Mouse (Mus musculus): Measurements from ENCODE around the gene Irgc1. TPM values are rescaled to one million over a fixed set of nuclear protein-coding genes. Genes with fewer than 3 reads are reported as not detected.
"Not testable (repeated sequence)": the region's sequence is repeated elsewhere in the genome, so short reads cannot be mapped to it uniquely, and the experiment has no call there.

Irgc1 gene
- total RNA-seq, 2 experiments from 2014 or later = not detected

DNA sequence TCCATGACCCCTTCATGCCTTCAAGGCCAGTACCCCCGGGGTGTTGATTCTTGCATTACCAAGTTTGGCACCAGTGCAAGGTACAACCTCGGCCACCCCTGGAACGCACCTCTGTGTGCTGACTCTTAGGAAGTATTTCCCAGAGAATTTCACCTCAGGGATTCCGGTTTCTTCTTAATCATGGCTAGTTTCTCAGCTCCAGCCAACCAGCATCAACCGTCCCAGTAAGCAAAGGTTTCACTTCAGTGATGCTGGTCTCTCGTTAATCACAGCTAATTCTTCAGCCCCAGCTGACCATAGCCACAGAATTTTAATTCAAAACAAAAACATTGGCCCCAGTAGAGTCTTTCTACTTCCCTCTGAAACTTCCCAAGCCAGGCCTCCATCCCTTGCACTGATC, 42.0 kb downstream of the Irgc1 start:
- no peak for ATAC-seq (replicated peaks; ENCODE audit: low FRiP score, poor library complexity, severe bottlenecking)

DNA sequence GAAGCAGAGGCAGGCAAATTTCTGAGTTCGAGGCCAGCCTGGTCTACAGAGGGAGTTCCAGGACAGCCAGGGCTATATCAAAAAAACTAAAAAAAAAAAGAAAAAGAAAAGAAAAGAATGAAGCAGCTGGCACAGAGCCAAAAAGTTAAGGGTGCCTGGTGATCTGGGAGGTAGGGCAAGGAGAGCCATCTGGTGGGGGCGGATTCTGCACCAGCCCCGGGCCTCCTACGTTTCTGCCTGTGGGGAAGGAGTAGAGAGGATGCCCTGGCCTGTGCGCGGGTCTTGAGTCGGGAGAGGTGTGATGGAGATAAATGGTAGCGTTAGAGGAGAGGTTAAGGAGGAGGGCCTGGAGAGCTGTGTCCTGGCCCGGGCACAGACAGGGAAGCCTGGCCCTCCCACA, 43.9 kb downstream of the Irgc1 start:
- no peak for ATAC-seq (replicated peaks; ENCODE audit: low FRiP score, poor library complexity, severe bottlenecking)

DNA sequence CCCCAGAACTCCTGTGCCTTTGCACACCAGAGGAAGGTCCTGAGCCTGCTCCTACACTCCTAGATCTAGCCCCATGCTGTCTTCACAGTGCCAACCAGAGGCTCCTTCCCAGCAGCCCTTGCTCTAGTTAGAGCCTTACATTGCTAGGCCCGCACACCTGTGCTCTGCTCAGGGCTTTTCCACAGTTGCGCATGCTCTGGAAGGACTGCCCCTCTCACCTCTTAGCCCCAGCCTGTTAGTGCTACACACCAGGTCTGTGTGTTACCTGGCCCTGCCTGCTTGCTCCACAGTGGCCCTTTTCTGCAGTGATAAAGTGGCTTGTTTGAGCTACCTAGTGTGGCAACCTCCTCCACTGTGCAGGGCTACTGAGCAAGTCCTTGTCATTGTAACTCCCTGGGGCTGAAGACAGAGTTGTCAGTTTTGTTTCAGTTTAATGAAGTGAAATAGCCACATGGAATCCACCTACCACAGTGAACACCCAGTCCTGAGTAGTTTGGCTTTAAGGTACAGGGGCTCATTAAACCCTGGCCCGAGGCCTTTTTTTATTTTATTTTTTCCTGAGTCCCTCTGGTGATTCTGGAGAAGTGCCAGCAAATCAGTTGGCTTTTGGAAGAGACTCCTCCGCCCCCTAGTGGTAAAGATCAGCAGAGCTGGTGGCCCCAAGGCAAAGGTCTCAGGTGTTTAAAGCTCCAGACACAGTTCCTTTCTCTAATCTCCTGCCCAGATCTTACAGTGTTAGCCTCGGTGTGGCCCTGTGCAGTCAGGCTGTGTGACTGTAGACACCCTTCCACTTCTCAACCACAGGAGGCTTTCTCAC, 45.4 kb downstream of the Irgc1 start:
- ATAC-seq (replicated peaks; ENCODE audit: low FRiP score, poor library complexity, severe bottlenecking) = peak; percentile 59

DNA sequence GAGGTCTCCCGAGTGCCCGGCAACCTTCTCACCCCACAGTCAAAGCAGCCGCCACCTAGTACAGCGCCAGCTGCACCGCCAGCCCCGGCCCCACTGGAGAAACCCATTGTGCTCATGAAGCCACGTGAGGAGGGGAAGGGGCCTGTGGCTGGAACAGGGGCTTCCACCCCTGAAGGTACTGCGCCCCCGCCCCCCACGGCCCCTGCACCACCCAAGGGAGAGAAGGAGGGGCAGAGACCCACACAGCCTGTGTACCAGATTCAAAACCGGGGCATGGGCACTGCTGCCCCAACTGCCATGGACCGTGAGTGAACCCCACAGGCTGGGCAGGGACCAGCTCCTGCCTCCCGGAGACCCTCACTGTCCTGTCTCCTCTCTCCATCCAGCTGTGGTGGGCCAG, 46.4 kb downstream of the Irgc1 start:
- no peak for ATAC-seq (replicated peaks; ENCODE audit: low FRiP score, poor library complexity, severe bottlenecking)

DNA sequence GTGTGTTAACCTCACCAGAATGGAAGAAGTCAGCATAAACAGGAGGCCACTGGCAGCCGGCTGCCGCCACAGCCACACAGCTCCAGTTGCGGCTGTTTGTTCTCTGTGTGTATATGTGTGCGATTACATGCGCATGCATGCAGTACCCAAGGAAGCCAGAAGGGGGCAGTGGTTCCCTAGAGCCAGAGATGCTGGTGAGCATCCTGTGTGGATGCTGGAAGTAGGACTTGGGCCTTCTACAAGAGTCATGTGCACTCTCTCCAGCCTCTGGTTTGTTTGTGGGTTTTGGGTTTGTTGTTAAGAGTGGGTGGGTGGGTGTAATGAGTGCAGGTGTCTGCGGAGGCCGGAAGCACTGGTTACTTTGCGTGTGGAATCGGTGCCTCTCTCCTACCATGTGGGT, 49.2 kb downstream of the Irgc1 start:
- ATAC-seq (replicated peaks; ENCODE audit: low FRiP score, poor library complexity, severe bottlenecking) = no peak

DNA sequence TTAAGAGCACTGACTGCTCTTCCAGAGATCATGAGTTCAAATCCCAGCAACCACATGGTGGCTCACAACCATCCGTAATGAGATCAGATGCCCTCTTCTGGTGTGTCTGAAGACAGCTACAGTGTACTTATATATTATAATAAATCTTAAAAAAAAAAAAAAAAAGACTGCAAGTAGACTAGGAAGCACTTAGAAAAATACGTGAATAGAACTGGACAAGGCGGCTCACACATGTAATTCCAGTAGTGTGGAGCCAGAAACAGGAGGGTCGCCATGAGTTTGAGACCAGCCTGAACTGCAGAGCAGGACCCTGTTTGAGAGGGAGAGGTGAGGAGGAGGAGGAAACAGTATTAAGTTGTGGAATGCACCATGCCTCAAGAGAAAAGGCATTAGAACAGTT, 51.6 kb downstream of the Irgc1 start:
- ATAC-seq (replicated peaks; ENCODE audit: low FRiP score, poor library complexity, severe bottlenecking) = not testable (repeated sequence)

DNA sequence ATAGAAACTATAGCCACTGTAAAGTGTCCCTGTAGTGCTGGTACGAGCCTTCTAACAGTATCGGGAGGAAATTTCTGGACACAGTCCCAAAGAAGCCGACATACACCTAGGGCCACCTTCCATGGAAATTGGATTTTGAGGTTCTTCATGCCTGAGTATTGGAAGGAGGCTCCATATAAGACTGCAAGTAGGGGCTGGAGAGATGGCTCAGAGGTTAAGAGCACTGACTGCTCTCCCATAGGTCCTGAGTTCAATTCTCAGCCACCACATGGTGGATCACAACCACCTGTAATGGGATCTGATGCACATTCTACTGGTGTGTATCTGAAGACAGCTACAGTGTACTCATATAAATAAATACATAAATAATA, 52.0 kb downstream of the Irgc1 start:
- no peak for ATAC-seq (replicated peaks; ENCODE audit: low FRiP score, poor library complexity, severe bottlenecking)

DNA sequence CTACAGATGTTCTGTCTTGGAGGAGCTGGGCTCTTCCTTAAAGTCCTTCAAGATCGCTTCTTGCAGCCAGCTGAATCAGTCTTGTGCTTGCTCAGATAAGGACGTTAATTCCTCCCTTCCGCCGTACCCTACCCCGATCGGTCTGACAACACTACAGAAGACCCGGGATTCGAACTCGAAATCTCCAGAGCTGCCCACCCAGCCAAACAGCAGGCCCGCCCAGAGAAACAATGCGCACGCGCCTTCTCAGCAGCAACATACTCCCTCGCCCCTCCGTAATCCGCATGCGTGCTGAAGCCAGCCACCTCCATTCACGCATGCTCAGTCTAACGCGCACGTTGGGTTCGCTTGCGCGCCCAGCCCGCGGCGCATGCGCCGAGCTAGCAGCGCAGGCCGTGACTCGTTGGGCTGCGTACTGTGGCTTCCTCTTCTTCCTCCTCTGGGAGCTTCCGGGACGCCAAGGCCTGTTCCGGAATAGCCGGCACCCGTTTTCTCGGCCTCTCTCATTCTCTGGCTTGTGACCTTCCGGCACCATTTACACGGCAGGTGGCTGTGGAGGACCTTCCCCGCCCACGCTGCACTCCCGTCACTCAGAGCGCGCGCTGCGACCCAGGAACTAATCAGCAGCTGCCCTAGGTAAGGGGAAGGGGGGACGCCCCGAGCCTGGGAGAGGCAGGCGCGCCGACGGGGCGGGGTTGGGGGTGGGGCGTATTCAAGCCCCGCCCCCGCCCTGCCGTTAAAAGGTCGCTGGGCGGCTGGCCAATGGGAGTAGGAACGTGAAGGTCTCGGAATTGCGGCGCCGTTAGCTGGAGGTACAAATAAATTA, 52.6 kb downstream of the Irgc1 start, which contains the start of gene Smg9:
Gene Smg9, plus strand, starts transcription at position 364 of the 826 bp plus-strand sequence.
- peak; percentile 82 for ATAC-seq (replicated peaks; ENCODE audit: low FRiP score, poor library complexity, severe bottlenecking)

DNA sequence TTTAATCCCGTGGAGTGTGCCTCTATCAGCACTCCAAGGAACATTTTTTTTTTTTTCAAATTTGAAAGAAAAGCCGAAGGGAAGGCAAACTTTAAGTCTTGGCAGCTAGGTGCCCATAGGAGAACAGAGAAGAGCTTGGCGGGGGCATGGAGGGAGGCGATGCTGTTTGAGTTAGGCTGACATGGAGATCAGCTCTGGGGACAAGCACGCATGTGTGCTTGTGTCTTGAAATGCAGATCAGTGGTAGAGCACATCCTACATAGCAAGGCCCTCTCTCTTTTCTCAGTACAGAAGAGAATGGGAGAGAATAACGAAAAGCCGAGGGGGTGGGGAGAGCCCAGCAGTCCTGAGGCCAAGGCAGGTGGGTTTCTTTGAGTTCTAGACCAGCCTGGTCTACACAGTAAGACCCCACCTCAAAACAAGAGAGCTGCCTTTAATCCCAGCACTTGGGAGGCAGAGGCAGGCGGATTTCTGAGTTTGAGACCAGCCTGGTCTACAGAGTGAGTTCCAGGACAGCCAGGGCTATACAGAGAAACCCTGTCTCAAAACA, 53.7 kb downstream of the Irgc1 start:
- ATAC-seq (replicated peaks; ENCODE audit: low FRiP score, poor library complexity, severe bottlenecking) = no peak

DNA sequence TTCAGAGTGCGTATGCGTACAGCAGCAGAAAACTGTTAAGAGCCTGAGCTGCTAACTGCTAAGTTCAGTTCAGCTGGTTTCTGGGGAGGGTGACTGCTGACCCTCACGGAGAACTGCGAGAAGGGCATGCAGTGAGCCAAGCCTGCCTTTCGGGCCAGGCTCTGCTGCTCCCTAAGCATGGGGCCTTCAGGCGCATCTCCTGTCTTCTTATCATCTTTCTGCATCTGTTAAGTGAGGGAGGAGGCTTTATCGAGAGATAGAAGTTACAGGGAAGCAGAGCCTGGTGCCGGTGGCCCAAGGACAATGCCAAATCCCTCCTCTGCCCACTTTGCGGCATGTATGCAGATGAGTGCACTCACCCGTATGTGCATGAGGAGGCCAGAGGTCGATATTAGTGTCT, 55.3 kb downstream of the Irgc1 start:
- peak; percentile 50 for ATAC-seq (replicated peaks; ENCODE audit: low FRiP score, poor library complexity, severe bottlenecking)

DNA sequence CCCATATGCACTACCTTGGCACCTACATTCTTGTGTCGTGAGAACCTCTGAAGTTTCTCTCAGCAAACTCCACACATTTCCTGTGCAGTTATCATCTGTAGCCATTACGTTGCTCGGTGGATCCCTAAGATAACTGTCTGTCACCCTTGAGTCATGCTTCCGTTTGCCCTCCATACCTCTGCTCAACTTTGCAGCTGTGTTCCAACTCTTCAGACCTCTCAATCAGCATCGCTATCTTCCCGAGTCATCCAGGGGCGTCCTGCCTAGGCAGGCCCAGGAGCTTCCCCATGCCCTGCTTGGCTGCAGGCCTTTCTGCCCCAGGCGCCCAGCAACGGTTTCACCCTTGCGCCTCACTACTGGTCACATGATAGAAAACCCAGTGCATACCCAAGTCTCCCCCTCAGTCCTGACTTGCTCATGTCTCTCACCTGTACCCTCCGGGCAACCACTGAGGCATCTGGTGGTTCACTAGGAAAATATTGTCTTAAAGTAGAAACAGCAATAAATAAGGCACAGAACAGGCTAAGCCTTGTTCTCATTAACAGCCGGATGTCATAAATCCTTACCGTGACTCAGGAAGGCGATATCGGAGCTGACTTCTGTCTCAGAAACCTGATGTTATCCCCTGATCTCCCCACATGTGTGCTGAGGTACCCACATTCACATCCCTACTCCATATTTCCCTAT, 57.5 kb downstream of the Irgc1 start:
- ATAC-seq (replicated peaks; ENCODE audit: low FRiP score, poor library complexity, severe bottlenecking) = peak; percentile 7

DNA sequence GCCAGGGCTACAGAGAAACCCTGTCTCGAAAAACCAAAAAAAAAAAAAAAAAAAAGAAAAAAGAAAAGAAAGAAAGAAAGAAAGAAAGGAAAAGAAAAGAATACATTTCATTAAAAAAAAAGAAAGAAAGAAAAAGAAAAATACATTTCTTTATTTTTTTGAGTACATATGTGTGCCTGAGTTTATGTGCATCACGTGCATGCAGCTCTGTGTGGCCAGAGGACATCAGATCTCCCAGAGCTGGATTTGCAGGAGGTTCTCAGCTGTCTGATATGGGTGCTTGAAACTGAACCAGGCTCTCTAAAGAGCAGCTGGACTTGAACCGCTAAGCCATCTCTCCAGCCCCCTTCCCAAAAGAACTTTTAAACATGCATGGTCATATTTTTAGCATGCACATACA, 58.0 kb downstream of the Irgc1 start:
- ATAC-seq (replicated peaks; ENCODE audit: low FRiP score, poor library complexity, severe bottlenecking) = no peak

DNA sequence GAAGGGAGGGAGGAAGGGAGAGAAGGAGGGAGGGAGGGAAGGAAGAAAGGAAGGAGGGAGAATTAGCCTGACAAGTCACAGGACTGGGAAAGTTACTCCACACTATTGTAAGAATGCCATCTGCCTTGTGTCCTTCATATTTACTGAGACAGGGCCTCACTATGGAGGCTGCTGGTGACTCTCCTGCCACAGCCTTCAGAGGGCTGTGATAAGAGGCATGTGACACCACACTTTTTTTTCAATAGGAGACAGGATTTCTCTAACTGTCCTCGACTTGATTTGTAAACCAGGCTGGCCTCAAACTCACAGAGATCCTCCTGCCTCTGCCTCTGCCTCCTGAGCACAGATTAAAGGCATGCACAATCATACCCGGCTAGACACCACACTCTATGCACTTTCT, 60.4 kb downstream of the Irgc1 start:
- ATAC-seq (replicated peaks; ENCODE audit: low FRiP score, poor library complexity, severe bottlenecking) = no peak

DNA sequence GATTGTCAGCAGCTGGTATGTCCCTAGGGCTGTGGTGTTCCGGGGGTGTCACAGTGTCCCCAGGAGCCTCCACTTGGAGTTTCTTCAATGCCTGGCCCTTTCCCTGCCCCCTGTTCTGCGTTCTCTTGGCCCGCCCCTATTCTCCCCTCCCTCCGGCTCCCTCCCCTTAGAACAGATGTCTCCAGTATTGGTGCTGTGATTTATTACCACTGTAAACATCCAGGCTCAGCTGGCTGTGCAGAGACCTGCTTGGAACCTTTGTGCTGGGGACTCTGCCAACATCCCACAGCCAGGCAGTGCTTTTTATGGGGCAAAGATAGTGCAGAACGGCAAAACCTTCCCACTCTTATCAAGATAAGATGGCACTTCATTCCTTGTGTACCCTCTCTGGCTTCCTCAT, 61.0 kb downstream of the Irgc1 start:
- ATAC-seq (replicated peaks; ENCODE audit: low FRiP score, poor library complexity, severe bottlenecking) = no peak

DNA sequence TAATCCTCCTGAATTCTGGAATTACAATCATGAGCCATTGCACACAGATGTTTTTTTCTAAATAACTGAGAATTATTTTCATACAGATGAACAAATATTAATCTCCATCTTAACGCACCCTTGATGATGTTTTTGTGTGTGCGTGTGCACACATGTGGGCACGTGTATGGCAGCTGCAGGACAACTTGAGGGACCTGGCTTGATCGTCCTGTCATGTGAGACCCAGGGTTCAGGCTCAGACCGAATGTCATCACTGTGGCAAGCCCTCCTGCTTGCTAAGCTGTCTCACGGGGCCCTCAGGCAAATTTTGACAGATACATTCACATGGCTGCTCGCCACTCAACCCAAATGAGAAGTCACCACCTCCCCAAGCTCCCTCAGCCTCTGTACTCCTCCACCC, 61.6 kb downstream of the Irgc1 start:
- ATAC-seq (replicated peaks; ENCODE audit: low FRiP score, poor library complexity, severe bottlenecking) = no peak

DNA sequence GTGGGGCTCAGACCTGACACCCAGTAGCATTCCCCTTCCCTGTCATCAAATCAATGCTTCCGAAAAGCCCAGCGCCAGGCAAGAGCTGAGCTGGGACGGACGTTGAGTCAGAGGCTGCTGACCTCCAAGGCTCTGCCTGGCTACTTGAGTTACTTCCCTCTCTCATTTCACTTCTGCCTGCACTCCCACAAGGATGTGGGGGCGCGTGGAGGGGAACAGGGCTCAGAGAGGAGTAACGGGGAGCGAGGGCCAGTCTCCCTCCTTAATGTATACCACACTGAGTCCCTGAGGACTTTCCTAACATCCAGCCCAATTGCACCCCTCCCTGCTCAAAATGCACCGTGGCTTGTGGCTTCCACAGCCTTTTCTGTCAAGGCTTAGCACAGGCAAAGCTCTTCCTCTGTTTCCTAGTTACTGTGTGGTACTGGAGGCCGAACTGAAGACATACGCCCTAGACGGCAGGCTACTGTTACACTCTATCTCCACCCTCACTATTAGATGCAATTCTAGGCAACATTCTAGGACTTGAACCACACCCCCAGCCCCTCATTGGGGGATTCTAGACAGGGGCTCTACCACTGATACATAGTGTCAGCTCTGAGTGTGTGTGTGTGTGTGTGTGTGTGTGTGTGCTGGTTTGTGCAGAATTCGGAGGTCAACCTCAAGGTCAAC, 62.4 kb downstream of the Irgc1 start:
- ATAC-seq (replicated peaks; ENCODE audit: low FRiP score, poor library complexity, severe bottlenecking) = no peak

DNA sequence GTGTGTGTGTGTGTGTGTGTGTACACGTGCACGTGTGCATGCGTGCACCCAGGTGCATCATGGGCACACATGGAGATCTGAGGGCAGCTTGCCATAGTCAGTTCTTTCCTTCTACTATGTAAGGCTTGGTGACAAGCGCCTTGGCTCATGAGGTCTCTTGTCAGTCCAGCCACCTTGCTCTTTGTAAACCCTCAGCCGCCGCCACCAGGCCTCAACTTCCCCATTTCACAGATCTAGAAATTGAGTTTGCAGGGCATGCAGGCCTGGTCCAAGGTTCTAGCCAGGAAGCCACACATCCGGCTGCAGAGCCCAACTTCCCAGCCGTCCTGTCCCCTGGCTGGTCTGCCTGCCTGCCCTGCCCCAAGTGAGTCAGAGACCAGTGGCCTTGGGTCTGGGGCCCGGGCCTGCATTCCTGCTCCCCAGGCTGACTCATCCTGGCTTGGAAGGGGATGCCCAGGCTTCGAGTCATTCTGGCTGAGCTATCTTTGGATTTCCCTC, 65.0 kb downstream of the Irgc1 start:
- ATAC-seq (replicated peaks; ENCODE audit: low FRiP score, poor library complexity, severe bottlenecking) = no peak

DNA sequence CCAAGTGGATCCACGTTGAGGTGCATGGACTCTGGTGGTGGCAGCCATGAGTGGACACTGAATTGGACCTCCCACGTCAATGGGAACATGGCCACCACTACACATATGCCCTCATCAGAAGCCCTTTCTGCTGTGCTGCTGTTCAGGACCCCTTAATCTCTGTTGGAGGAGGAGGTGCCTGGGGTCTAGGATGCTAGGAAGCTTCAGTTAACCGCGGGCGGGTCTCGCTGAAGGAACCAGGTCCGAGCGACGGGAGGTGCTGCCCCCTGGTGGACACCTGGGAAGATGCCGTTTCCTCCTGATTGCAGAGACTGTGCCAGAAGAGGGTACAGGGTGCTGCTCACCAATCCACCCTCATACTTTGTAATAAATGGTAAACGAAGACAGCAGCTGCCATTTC, 67.3 kb downstream of the Irgc1 start:
- 0 out of 2 replicates have a peak, but pooled peaks have one; percentile 13 for ATAC-seq (replicated peaks; ENCODE audit: low FRiP score, poor library complexity, severe bottlenecking)

DNA sequence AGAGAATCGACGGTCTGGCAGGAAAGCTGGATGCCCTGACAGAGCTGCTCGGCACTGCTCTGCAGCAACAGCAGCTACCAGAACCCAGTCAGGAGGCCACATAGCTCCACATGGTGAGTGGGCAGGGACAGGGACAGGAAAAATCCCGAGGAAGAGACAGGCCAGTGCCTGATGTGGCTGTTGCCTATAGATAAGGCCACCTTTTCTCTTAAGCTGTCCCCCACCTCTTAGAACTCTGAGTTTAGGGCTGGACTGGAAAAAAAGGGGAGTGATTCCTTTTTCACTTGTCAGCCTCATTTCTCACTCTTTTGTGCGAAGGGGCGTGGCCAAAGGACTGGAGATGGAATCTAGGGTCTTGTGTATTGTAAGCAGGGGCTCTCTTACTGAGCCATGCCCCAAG, 68.0 kb downstream of the Irgc1 start:
- peak; percentile 15; the same call in 1 of the 2 replicates for ATAC-seq (replicated peaks; ENCODE audit: low FRiP score, poor library complexity, severe bottlenecking)
